Mouse (Mus musculus): Measurements from ENCODE around the gene Neurl3.

- TF ChIP-seq CTCF (IDR thresholded peaks at IDR 0.05; ENCODE audit: low read depth) (no peak), EP300 (optimal IDR thresholded peaks at IDR 0.05) (no peak)
These were observed 34.0 kb upstream of the Neurl3 start for GRCm38 (mm10) chr1:36308451-36308901.
